Mouse (Mus musculus) G1E (cell line): ENCODE measurements around the gene Rbck1.

ENCODE experiments used
- CTCF ChIP-seq: IDR thresholded peaks from 2 replicates; pipeline ENCODE4 v1.5.1; 2012; ENCODE audit warnings: low read depth, low read length, inconsistent platforms, mixed read lengths
- GATA1 ChIP-seq: IDR thresholded peaks from 2 replicates; pipeline ENCODE4 v1.6.1; 2012; ENCODE audit warnings: borderline replicate concordance, low read length, inconsistent platforms, mixed read lengths
- POLR2AphosphoS5 ChIP-seq: IDR thresholded peaks from 2 replicates; pipeline ENCODE4 v1.6.1; 2012; ENCODE audit warnings: low read depth, low read length, inconsistent platforms; ENCODE audit not compliant: insufficient replicate concordance
- TAL1 ChIP-seq: conservative IDR thresholded peaks from 2 replicates; pipeline ENCODE4 v1.6.1; 2012; ENCODE audit warnings: low read depth, low read length, inconsistent platforms, mixed read lengths

- TF ChIP-seq CTCF (no peak), POLR2AphosphoS5 (no peak), TAL1 (no peak), GATA1 (no peak)
Measured at GRCm38 (mm10) chr2:152339631-152340179, 7.3 kb upstream of the Rbck1 start.
